Mouse (Mus musculus): ENCODE data around the gene Slc4a5.

GRCm38 (mm10) chr6:83277151-83277550 lies 57.5 kb downstream of the Slc4a5 start:
- TF ChIP-seq CTCF (IDR thresholded peaks at IDR 0.05; ENCODE audit: low read depth) (no peak), EP300 (IDR thresholded peaks at IDR 0.05; ENCODE audit: low read depth) (no peak)
